Mouse (Mus musculus): ENCODE data around the gene Wdr62. TPM values are rescaled to one million over a fixed set of nuclear protein-coding genes. Genes with fewer than 3 reads are reported as not detected.

The Wdr62 gene
- polyA plus RNA-seq, 1 experiment from 2014 or later, result 2.4 TPM

DNA sequence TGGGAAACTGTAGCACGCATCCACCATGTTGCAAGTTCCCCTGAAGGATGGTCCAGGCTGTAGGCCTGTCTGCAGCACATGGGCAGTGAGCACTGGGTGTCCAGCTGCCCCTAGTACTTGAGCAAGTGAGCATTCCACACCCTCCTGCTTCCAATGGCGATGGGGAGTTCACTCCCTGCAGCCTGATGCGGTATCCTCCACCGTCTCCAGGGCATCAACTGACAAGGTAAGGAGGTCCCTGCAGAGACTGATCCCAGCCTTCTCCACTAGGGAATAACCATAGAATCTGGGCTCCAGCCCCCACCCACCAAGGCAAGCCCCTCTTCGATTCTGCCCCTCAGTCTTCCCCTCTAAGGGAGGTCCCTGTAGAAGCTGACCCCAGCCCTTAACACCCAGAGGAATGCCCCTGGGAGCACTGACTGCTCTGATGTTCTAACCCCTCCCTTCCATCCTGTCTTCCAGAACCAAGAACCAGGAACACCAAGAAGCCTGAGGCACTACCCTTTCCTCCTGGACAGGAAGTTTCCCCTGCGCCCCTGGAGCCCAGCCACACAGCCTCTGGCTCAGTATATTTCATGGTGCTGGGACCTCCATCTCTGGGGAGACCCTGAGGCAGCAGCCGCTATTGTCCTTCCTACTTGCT lies 9.0 kb upstream of the Wdr62 start:
- no peak overlapping the region for H3K4me2 ChIP-seq (replicated peaks; ENCODE audit: low read depth)
- H3K9ac ChIP-seq (ENCODE audit: low read length), result no peak overlapping the region
- H3K27me3 ChIP-seq (ENCODE audit: control insufficient read depth, insufficient read depth, low read length), result no peaks in the 10 kb centered on the region
- TF ChIP-seq EP300 (optimal IDR thresholded peaks at IDR 0.05), result no peak
- TF ChIP-seq CTCF (IDR thresholded peaks at IDR 0.05; ENCODE audit: low read depth), result no peak
- no peak for DNase-seq (ENCODE audit: low spot score)
- H3K36me3 ChIP-seq (ENCODE audit: control insufficient read depth, insufficient read depth, low read length), result no peaks in the 10 kb centered on the region
- no peak overlapping the region for H3K27ac ChIP-seq (replicated peaks)
- H3K9me3 ChIP-seq (ENCODE audit: control insufficient read depth, low read length), result no peaks in the 10 kb centered on the region
- WGBS, result 64% methylated on average over 7 of the region's 7 CpGs
- no peak for ATAC-seq (ENCODE audit: low FRiP score, low TSS enrichment)
- H3K4me3 ChIP-seq (ENCODE audit: low read depth, low read length), result no peak overlapping the region
- H3K4me1 ChIP-seq (replicated peaks; ENCODE audit: control insufficient read depth, insufficient read depth), result no peaks in the 10 kb centered on the region

DNA sequence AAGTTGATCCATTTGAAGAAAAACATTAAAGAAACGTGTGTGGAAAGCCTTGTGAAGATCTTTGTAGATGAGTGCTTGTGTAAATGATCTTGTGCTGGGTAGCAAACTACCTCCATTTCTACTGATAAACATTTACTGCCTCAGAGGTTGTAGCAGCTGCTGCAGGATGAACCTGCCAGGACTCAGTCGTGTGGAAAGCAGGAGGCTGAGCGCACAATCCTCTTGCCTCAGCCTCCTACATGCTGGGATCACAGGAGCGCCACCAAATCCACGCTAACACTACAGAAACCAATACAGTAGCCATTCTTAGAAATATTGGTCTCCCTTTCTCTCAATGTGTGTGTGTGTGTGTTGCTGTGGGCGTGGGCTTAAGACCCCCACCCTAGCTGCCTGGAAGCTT lies 7.8 kb upstream of the Wdr62 start:
- H3K9me3 ChIP-seq (ENCODE audit: control insufficient read depth, low read length), result no peaks in the 10 kb centered on the region
- ATAC-seq (ENCODE audit: low FRiP score, low TSS enrichment) (no peak), DNase-seq (ENCODE audit: low spot score) (no peak)
- H3K4me1 ChIP-seq (replicated peaks; ENCODE audit: control insufficient read depth, insufficient read depth), result no peaks in the 10 kb centered on the region
- 59% methylated on average over 6 of the region's 6 CpGs for WGBS
- TF ChIP-seq EP300 (optimal IDR thresholded peaks at IDR 0.05), result no peak
- TF ChIP-seq CTCF (IDR thresholded peaks at IDR 0.05; ENCODE audit: low read depth), result no peak
- no peaks in the 10 kb centered on the region for H3K36me3 ChIP-seq (ENCODE audit: control insufficient read depth, insufficient read depth, low read length)
- no peak overlapping the region for H3K9ac ChIP-seq (ENCODE audit: low read length)
- no peaks in the 10 kb centered on the region for H3K27me3 ChIP-seq (ENCODE audit: control insufficient read depth, insufficient read depth, low read length)
- no peak overlapping the region for H3K27ac ChIP-seq (replicated peaks)
- no peak overlapping the region for H3K4me3 ChIP-seq (ENCODE audit: low read depth, low read length)
- no peak overlapping the region for H3K4me2 ChIP-seq (replicated peaks; ENCODE audit: low read depth)

DNA sequence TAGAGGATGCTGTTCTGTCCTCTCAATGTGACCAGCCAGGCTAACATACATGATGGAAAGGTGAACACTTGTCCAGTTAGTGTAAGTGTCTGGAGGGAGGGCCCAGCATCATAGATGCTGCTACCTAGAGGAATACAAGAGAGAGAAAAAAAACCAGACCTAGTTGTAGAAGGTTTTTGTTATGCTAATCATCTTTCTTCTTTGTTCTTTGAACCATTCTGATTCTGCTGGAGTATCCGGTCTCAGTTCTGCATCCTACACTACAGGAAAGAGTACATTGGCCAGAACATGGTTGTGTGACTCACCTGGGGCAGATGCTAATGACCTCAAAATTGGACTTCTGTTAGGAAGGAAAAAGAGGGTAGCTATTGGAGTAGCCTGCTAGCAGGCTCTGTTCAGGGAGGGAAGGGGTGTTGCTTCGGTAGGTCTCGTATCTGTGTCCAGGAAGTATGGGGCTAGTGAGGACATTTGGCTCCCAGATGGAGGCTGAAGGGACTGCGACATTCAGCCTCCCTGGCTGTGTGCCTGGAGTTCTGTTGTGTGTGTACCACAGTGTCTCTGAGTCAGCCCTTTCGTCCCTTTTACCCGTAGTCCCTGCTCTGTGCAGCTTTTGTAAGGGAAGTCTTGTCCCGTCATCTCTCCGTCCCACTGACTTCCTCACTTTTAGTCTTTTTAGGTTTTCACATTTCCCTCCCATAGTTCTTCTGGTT lies 6.6 kb upstream of the Wdr62 start:
- no peaks in the 10 kb centered on the region for H3K4me1 ChIP-seq (replicated peaks; ENCODE audit: control insufficient read depth, insufficient read depth)
- no peak for DNase-seq (ENCODE audit: low spot score)
- no peak overlapping the region for H3K4me3 ChIP-seq (ENCODE audit: low read depth, low read length)
- no peaks in the 10 kb centered on the region for H3K27me3 ChIP-seq (ENCODE audit: control insufficient read depth, insufficient read depth, low read length)
- H3K36me3 ChIP-seq (ENCODE audit: control insufficient read depth, insufficient read depth, low read length), result no peaks in the 10 kb centered on the region
- no peak overlapping the region for H3K4me2 ChIP-seq (replicated peaks; ENCODE audit: low read depth)
- H3K27ac ChIP-seq (replicated peaks), result no peak overlapping the region
- 47% methylated on average over 8 of the region's 8 CpGs for WGBS
- H3K9me3 ChIP-seq (ENCODE audit: control insufficient read depth, low read length), result no peaks in the 10 kb centered on the region
- TF ChIP-seq EP300 (optimal IDR thresholded peaks at IDR 0.05), result no peak
- no peak for TF ChIP-seq CTCF (IDR thresholded peaks at IDR 0.05; ENCODE audit: low read depth)
- no peak for ATAC-seq (ENCODE audit: low FRiP score, low TSS enrichment)
- no peak overlapping the region for H3K9ac ChIP-seq (ENCODE audit: low read length)

DNA sequence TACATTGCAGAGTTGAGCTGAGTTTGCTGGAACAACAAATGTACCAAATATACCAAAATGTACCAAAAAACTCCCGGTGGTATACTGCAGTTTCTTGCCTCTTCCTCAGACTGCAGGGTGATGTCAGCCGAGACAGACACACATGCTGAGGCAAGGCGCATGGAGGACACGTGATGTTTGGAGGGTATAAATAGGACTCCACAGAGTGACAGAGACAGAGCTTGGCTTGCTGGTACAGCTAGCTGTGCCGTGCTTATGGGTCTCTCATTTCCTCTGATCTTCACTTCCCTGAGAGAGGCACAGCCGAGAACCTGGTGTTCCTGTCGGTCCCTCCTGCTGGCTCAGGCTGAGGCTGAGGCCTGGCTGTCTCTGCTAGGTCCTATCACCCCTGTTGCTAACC lies 2.5 kb upstream of the Wdr62 start:
- Histone ChIP-seq H3K36me3 (ENCODE audit: control insufficient read depth, insufficient read depth, low read length) (no peaks in the 10 kb centered on the region), H3K4me2 (replicated peaks; ENCODE audit: low read depth) (no peak overlapping the region), H3K27ac (replicated peaks) (no peak overlapping the region), H3K4me3 (ENCODE audit: low read depth, low read length) (no peak overlapping the region), H3K9me3 (ENCODE audit: control insufficient read depth, low read length) (no peaks in the 10 kb centered on the region), H3K27me3 (ENCODE audit: control insufficient read depth, insufficient read depth, low read length) (no peaks in the 10 kb centered on the region), H3K4me1 (replicated peaks; ENCODE audit: control insufficient read depth, insufficient read depth) (no peaks in the 10 kb centered on the region), H3K9ac (ENCODE audit: low read length) (no peak overlapping the region)
- WGBS, result 80% methylated on average over 7 of the region's 7 CpGs
- TF ChIP-seq EP300 (optimal IDR thresholded peaks at IDR 0.05), result no peak
- DNase-seq (ENCODE audit: low spot score) (no peak), ATAC-seq (ENCODE audit: low FRiP score, low TSS enrichment) (no peak)

DNA sequence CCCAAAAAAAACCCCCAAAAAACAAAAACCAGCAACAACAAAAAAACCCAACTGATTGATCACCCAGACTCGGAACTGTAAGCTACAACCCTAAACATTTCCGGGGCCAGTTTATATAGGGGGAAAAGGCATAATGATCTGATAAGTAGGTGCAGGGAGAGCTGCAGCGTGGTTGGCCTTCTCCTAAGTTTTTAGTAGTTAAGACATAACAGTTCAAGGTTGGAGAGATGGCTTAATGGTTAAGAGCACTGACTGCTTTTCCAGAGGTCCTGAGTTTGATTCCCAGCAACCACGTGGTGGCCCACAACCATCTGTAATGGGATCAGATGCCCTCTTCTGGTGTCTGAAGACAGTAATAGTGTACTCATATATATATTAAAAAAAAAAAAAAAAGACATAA lies 1.3 kb upstream of the Wdr62 start:
- 67% methylated on average over 4 of the region's 4 CpGs for WGBS

DNA sequence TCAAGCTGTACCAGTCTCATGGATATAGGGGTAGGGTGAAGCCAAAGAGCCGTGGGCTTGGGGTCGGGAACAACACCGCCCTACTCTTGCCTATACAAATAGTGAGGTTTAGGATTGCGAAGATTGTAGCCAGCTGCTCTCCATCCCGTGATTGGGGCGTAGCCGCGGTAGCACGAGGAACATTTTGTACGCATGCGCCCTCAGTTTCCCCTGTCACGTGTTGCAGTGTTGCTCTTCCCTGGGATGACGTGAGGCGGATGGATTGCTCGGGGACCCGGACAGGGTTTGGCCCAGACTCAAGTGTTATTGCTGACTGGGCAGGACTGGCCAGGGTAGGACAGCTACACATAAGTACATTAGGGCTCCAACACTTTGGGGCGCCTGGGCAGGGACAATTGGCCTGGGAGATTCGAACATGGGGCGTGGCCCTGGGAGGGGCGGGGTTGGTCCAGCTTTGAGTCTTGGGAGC lies 485 bp upstream of the Wdr62 start:
- no peaks in the 10 kb centered on the region for H3K36me3 ChIP-seq (ENCODE audit: control insufficient read depth, insufficient read depth, low read length)
- peak overlapping the region; percentile 77 for H3K4me3 ChIP-seq (ENCODE audit: low read depth, low read length)
- H3K4me2 ChIP-seq (replicated peaks; ENCODE audit: low read depth), result peak overlapping the region; percentile 85
- H3K9me3 ChIP-seq (ENCODE audit: control insufficient read depth, low read length), result no peaks in the 10 kb centered on the region
- DNase-seq (ENCODE audit: low spot score), result peak; percentile 85
- ATAC-seq (ENCODE audit: low FRiP score, low TSS enrichment), result peak; percentile 88
- H3K4me1 ChIP-seq (replicated peaks; ENCODE audit: control insufficient read depth, insufficient read depth), result no peaks in the 10 kb centered on the region
- WGBS, result under 1% methylated on average over 20 of the region's 20 CpGs
- H3K27me3 ChIP-seq (ENCODE audit: control insufficient read depth, insufficient read depth, low read length), result no peaks in the 10 kb centered on the region
- no peak for TF ChIP-seq CTCF (IDR thresholded peaks at IDR 0.05; ENCODE audit: low read depth)
- peak overlapping the region; percentile 98 for H3K27ac ChIP-seq (replicated peaks)
- peak overlapping the region; percentile 53 for H3K9ac ChIP-seq (ENCODE audit: low read length)

More for the DNA sequence above, 1.3 kb upstream of the Wdr62 start:
- no peak overlapping the region; the same call in 1 of the 2 replicates for H3K27ac ChIP-seq (replicated peaks)
- H3K9ac ChIP-seq (ENCODE audit: low read length), result no peak overlapping the region
- no peak overlapping the region for H3K4me3 ChIP-seq (ENCODE audit: low read depth, low read length)
- DNase-seq (ENCODE audit: low spot score) (no peak), ATAC-seq (ENCODE audit: low FRiP score, low TSS enrichment) (no peak)
- TF ChIP-seq CTCF (IDR thresholded peaks at IDR 0.05; ENCODE audit: low read depth) (no peak), EP300 (optimal IDR thresholded peaks at IDR 0.05) (no peak)
- no peaks in the 10 kb centered on the region for H3K36me3 ChIP-seq (ENCODE audit: control insufficient read depth, insufficient read depth, low read length)
- no peaks in the 10 kb centered on the region for H3K27me3 ChIP-seq (ENCODE audit: control insufficient read depth, insufficient read depth, low read length)
- no peaks in the 10 kb centered on the region for H3K4me1 ChIP-seq (replicated peaks; ENCODE audit: control insufficient read depth, insufficient read depth)
- H3K4me2 ChIP-seq (replicated peaks; ENCODE audit: low read depth), result no peak overlapping the region
- no peaks in the 10 kb centered on the region for H3K9me3 ChIP-seq (ENCODE audit: control insufficient read depth, low read length)
